Mouse (Mus musculus) erythroblast, embryonic 14.5 days (primary cell): Measurements from ENCODE around the gene Mbnl2.

Experiments used
- GATA1 ChIP-seq: IDR thresholded peaks from 2 replicates; pipeline ENCODE4 v1.6.1; 2012; ENCODE audit warnings: low read length, inconsistent platforms, mixed read lengths
- TAL1 ChIP-seq: IDR thresholded peaks from 3 replicates; pipeline ENCODE4 v1.6.1; 2012; ENCODE audit warnings: low read length, inconsistent platforms, mixed read lengths

- TF ChIP-seq TAL1 (no peak), GATA1 (no peak)
Observed at GRCm38 (mm10) chr14:120295355-120296220, 20.1 kb downstream of the Mbnl2 start.
